23 mouse cellular contexts compared by ENCODE assay signal in genomic region chr16:76775790-76776189, GRCm38 (mm10).
DNase-seq lines count a peak whose midpoint lies in the region; ATAC-seq lines count a peak whose summit lies in the region.
"Had no signal": no experiment of that assay in that cellular context is flagged by ENCODE, and none has a peak within 500 bp of the region (broad histone marks: within the 10 kb centered on the region; RNA-seq: fewer than 3 reads in every experiment).

No protein-coding gene starts in this region.

- H3K4me3 ChIP-seq in kidney, embryonic 16.5 days (ENCODE audit: low read length), result no peak overlapping the region
- H3K4me3 ChIP-seq in midbrain, embryonic 12.5 days, result no peak overlapping the region
- no peak overlapping the region for H3K4me3 ChIP-seq in midbrain, embryonic 14.5 days (replicated peaks; ENCODE audit: low read depth, low read length)
- H3K4me3 ChIP-seq: embryonic facial prominence, embryonic 12.5 days; forebrain, embryonic 15.5 days; heart, embryonic 15.5 days; hindbrain, embryonic 15.5 days had no signal

- H3K27ac ChIP-seq in kidney, embryonic 16.5 days (ENCODE audit: low read length), result no peak overlapping the region
- H3K27ac ChIP-seq in midbrain, embryonic 12.5 days (replicated peaks), result no peak overlapping the region
- H3K27ac ChIP-seq in midbrain, embryonic 14.5 days (replicated peaks; ENCODE audit: low read depth, low read length), result no peak overlapping the region
- H3K27ac ChIP-seq: embryonic facial prominence, embryonic 12.5 days; forebrain, embryonic 15.5 days; heart, embryonic 15.5 days; hindbrain, embryonic 15.5 days had no signal

- DNase-seq in embryo, embryonic 10 days (ENCODE audit: low spot score), result peak; percentile 59
- DNase-seq in embryo, embryonic 9.5 days (ENCODE audit: extremely low spot score), result no peak
- DNase-seq in kidney, adult 11 months, result peak; percentile 22
- no peak for DNase-seq in kidney, postnatal 10 days
- peak; percentile 12 for DNase-seq in kidney, postnatal 14 days
- DNase-seq in midbrain, embryonic 14.5 days, result no peak
- DNase-seq: adrenal gland, postnatal 10 days; B cell, adult 2 months; cerebellum, adult 11 months; cerebellum, adult 8-10 months; cerebellum, postnatal 14 days; gastrocnemius, postnatal 36 days; heart, adult 18-20 months; heart, postnatal 14 days had no signal

- H3K4me1 ChIP-seq in kidney, embryonic 16.5 days (ENCODE audit: insufficient read depth, low read length), result no peaks in the 10 kb centered on the region
- H3K4me1 ChIP-seq in midbrain, embryonic 12.5 days, result no peaks in the 10 kb centered on the region; the same call in 1 of the 2 replicates
- H3K4me1 ChIP-seq in midbrain, embryonic 14.5 days (ENCODE audit: control insufficient read depth, insufficient read depth, low read length), result peaks cover 5% of the 10 kb centered on the region; the same call in 1 of the 2 replicates
- H3K4me1 ChIP-seq: embryonic facial prominence, embryonic 12.5 days; forebrain, embryonic 15.5 days; heart, embryonic 15.5 days; hindbrain, embryonic 15.5 days had no signal

- no peaks in the 10 kb centered on the region for H3K9me3 ChIP-seq in kidney, embryonic 16.5 days (ENCODE audit: low read length)
- H3K9me3 ChIP-seq in midbrain, embryonic 12.5 days, result no peaks in the 10 kb centered on the region
- no peaks in the 10 kb centered on the region for H3K9me3 ChIP-seq in midbrain, embryonic 14.5 days (ENCODE audit: control insufficient read depth, low read length)
- H3K9me3 ChIP-seq: embryonic facial prominence, embryonic 12.5 days; forebrain, embryonic 15.5 days; G1E; heart, embryonic 15.5 days; hindbrain, embryonic 15.5 days had no signal

- no peak for ATAC-seq in kidney, embryonic 16.5 days (ENCODE audit: low FRiP score, low TSS enrichment)
- ATAC-seq in midbrain, embryonic 12.5 days (ENCODE audit: low FRiP score, low read depth), result peak; percentile 52; the same call in 1 of the 2 replicates
- no peak for ATAC-seq in midbrain, embryonic 14.5 days (ENCODE audit: low FRiP score, low TSS enrichment)
- ATAC-seq: CD4-positive, CD25-positive, alpha-beta regulatory T cell, adult 4 months; forebrain, embryonic 15.5 days had no signal

- 56% methylated on average over 2 of the region's 2 CpGs for WGBS in kidney, embryonic 16.5 days
- WGBS in midbrain, embryonic 12.5 days, result 25% methylated on average over 2 of the region's 2 CpGs
- 7% methylated on average over 2 of the region's 2 CpGs for WGBS in midbrain, embryonic 14.5 days

- H3K4me2 ChIP-seq in kidney, embryonic 16.5 days (replicated peaks; ENCODE audit: low read depth, low read length), result no peak overlapping the region
- H3K4me2 ChIP-seq in midbrain, embryonic 12.5 days (replicated peaks), result no peak overlapping the region
- no peak overlapping the region for H3K4me2 ChIP-seq in midbrain, embryonic 14.5 days (ENCODE audit: low read length)
- H3K4me2 ChIP-seq: embryonic facial prominence, embryonic 12.5 days; forebrain, embryonic 15.5 days; heart, embryonic 11.5 days; heart, embryonic 15.5 days; hindbrain, embryonic 15.5 days had no signal

- H3K36me3 ChIP-seq in kidney, embryonic 16.5 days (ENCODE audit: insufficient read depth, low read length), result no peaks in the 10 kb centered on the region
- H3K36me3 ChIP-seq in midbrain, embryonic 12.5 days, result no peaks in the 10 kb centered on the region
- H3K36me3 ChIP-seq in midbrain, embryonic 14.5 days (ENCODE audit: control insufficient read depth, insufficient read depth, low read length), result no peaks in the 10 kb centered on the region
- H3K36me3 ChIP-seq: embryonic facial prominence, embryonic 12.5 days; forebrain, embryonic 15.5 days; G1E; heart, embryonic 15.5 days; hindbrain, embryonic 15.5 days had no signal

- no peak overlapping the region for H3K9ac ChIP-seq in kidney, embryonic 16.5 days (replicated peaks; ENCODE audit: low read length)
- no peak overlapping the region for H3K9ac ChIP-seq in midbrain, embryonic 12.5 days (replicated peaks)
- H3K9ac ChIP-seq in midbrain, embryonic 14.5 days (replicated peaks; ENCODE audit: low read length), result no peak overlapping the region
- H3K9ac ChIP-seq: embryonic facial prominence, embryonic 12.5 days; forebrain, embryonic 15.5 days; heart, embryonic 15.5 days; hindbrain, embryonic 15.5 days had no signal

- no peaks in the 10 kb centered on the region for H3K27me3 ChIP-seq in kidney, embryonic 16.5 days (ENCODE audit: insufficient read depth, low read length)
- peaks cover 4% of the 10 kb centered on the region; the same call in 1 of the 2 replicates for H3K27me3 ChIP-seq in midbrain, embryonic 12.5 days
- no peaks in the 10 kb centered on the region for H3K27me3 ChIP-seq in midbrain, embryonic 14.5 days (ENCODE audit: control insufficient read depth, insufficient read depth, low read length)
- H3K27me3 ChIP-seq: embryonic facial prominence, embryonic 12.5 days; forebrain, embryonic 15.5 days; heart, embryonic 15.5 days; hindbrain, embryonic 15.5 days had no signal

Comparison
In these comparisons a context has a peak if more than half of its experiments do, and no peak if none do; other contexts are left out.
1. DNase-seq: peak in embryo, embryonic 10 days (single experiment), kidney, adult 11 months (single experiment) and kidney, postnatal 14 days (single experiment); none in embryo, embryonic 9.5 days (single experiment), kidney, postnatal 10 days (single experiment) and midbrain, embryonic 14.5 days (single experiment).